Mouse (Mus musculus): ENCODE data around the gene Eif4g2. TPM values are rescaled to one million over a fixed set of nuclear protein-coding genes. Genes with fewer than 3 reads are reported as not detected.
A peak's percentile ranks its signal among the peaks of the same experiment; 100 is the strongest.

Eif4g2 gene
- total and polyA plus RNA-seq, 3 experiments: 332 to 958 (median 935) TPM

DNA sequence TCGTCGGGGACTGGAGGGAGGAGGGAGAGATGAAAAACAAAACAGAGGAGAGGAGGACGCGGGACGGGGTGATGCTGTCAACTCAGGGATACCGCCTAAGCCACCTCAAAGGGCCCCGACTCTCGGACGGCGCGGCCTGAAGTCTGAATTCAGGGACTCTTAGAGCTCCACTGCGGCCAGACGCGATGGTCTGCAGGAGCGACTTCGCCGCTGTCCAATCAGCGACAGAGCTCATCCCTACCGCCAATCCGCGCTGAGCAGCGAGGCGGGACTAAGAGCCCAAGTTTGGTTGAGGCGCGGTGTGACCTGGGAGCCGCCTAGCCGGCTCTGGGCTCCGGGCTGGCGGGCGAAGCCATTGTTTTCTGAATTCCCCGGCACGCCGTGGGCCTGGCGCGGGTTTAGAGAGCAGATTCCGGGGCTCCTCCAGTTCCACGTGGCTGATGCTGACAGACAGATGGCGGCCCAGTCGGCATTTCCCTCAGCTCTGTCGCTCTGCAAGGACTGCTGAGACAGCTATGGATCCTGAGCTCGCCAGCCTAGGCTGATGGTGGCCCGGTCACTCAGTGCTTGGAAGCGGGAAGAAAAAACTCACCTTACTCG, 39.8 kb upstream of the Eif4g2 start (continued):
- TF ChIP-seq USF1 (IDR thresholded peaks at IDR 0.05; ENCODE audit: low read depth, low read length) (no peak), GABPA (IDR thresholded peaks at IDR 0.05; ENCODE audit: low read depth, low read length) (no peak), POLR2A (IDR thresholded peaks at IDR 0.05; ENCODE audit: control insufficient read depth in 1 of 2, insufficient read depth in 1 of 2, low read depth in 1 of 2, low read length in 2 of 2, poor library complexity in 1 of 2) (peak; percentile 77 to 98), POLR2AphosphoS5 (IDR thresholded peaks at IDR 0.05; ENCODE audit: borderline replicate concordance, low read depth, low read length) (peak; percentile 89; the same call in 1 of the 2 replicates), HCFC1 (IDR thresholded peaks at IDR 0.05; ENCODE audit: low read depth, low read length) (peak; percentile 82), RAD21 (IDR thresholded peaks at IDR 0.05; ENCODE audit: low read depth, low read length) (no peak), MEF2A (IDR thresholded peaks at IDR 0.05; ENCODE audit: extremely low read depth, insufficient replicate concordance, low read depth, low read length, poor library complexity, severe bottlenecking) (no peak), MAX (IDR thresholded peaks at IDR 0.05; ENCODE audit: low read length) (peak; percentile 76), MYB (IDR thresholded peaks at IDR 0.05; ENCODE audit: low read depth, low read length) (no peak), TAL1 (IDR thresholded peaks at IDR 0.05; ENCODE audit: low read length) (no peak), NELFE (IDR thresholded peaks at IDR 0.05; ENCODE audit: low read depth, low read length) (peak; percentile 99), POLR2AphosphoS2 (IDR thresholded peaks at IDR 0.05; ENCODE audit: low read length) (peak; percentile 99), JUND (IDR thresholded peaks at IDR 0.05; ENCODE audit: low read depth, low read length) (no peak), MXI1 (IDR thresholded peaks at IDR 0.05; ENCODE audit: low read depth, low read length) (peak; percentile 44; the same call in 1 of the 2 replicates), CHD1 (IDR thresholded peaks at IDR 0.05; ENCODE audit: low read depth, low read length) (no peak), ZMIZ1 (IDR thresholded peaks at IDR 0.05; ENCODE audit: low read depth, low read length) (peak; percentile 96), CTCF (IDR thresholded peaks at IDR 0.05 in 2 of 3, conservative IDR thresholded peaks at IDR 0.05 in 1 of 3; ENCODE audit: control insufficient read depth in 1 of 3, insufficient read depth in 1 of 3, low read depth in 2 of 3, low read length in 3 of 3, poor library complexity in 1 of 3, severe bottlenecking in 1 of 3) (no peak), BHLHE40 (IDR thresholded peaks at IDR 0.05; ENCODE audit: borderline replicate concordance, low read depth, low read length) (no peak), ELF1 (IDR thresholded peaks at IDR 0.05; ENCODE audit: low read depth, low read length) (no peak), CHD2 (IDR thresholded peaks at IDR 0.05; ENCODE audit: low read length) (peak; percentile 59; the same call in 1 of the 2 replicates), TBP (IDR thresholded peaks at IDR 0.05; ENCODE audit: low read depth, low read length) (peak; percentile 91), NRF1 (IDR thresholded peaks at IDR 0.05; ENCODE audit: insufficient read depth, low read depth, low read length, poor library complexity, severe bottlenecking) (peak; percentile 30; the same call in 1 of the 2 replicates)

- peak; percentile 90 for DNase-seq (ENCODE audit: low read depth, low spot score)
- H3K79me2 ChIP-seq (ENCODE audit: control insufficient read depth, insufficient read depth, low read length, poor library complexity): peaks cover 12% of the 10 kb centered on the region
- H3K27ac ChIP-seq (ENCODE audit: control insufficient read depth, low read depth, low read length): peak overlapping the region; percentile 83
- no peak for TF ChIP-seq UBTF (IDR thresholded peaks at IDR 0.05; ENCODE audit: borderline replicate concordance, insufficient read depth, low read depth, low read length)
- TF ChIP-seq ZNF384 (IDR thresholded peaks at IDR 0.05; ENCODE audit: low read depth, low read length): no peak
- peak; percentile 34; the same call in 1 of the 2 replicates for TF ChIP-seq BHLHE40 (IDR thresholded peaks at IDR 0.05; ENCODE audit: borderline replicate concordance, low read depth, low read length)
- TF ChIP-seq MXI1 (IDR thresholded peaks at IDR 0.05; ENCODE audit: low read depth, low read length): peak; percentile 92
- TF ChIP-seq MAFK (IDR thresholded peaks at IDR 0.05; ENCODE audit: borderline replicate concordance, low read depth, low read length): no peak
- no peak for TF ChIP-seq TCF12 (IDR thresholded peaks at IDR 0.05; ENCODE audit: low read depth, low read length)
- TF ChIP-seq ELF1 (IDR thresholded peaks at IDR 0.05; ENCODE audit: low read depth, low read length): 0 out of 2 replicates have a peak, but pooled peaks have one; percentile 25
- no peak for TF ChIP-seq POLR2A (IDR thresholded peaks at IDR 0.05; ENCODE audit: control insufficient read depth in 1 of 2, insufficient read depth in 1 of 2, low read depth in 1 of 2, low read length in 2 of 2, poor library complexity in 1 of 2)
- 0 out of 2 replicates have a peak, but pooled peaks have one; percentile 43 for TF ChIP-seq MYC (IDR thresholded peaks at IDR 0.05; ENCODE audit: low read depth, low read length)
- peak; percentile 65; the same call in 1 of the 2 replicates for TF ChIP-seq MEF2A (IDR thresholded peaks at IDR 0.05; ENCODE audit: extremely low read depth, insufficient replicate concordance, low read depth, low read length, poor library complexity, severe bottlenecking)
- peak; percentile 45 for TF ChIP-seq RCOR1 (IDR thresholded peaks at IDR 0.05; ENCODE audit: low read depth, low read length)
- no peak for TF ChIP-seq USF2 (IDR thresholded peaks at IDR 0.05; ENCODE audit: borderline replicate concordance in 1 of 2, insufficient read depth in 1 of 2, low read depth in 1 of 2, low read length in 2 of 2)
- TF ChIP-seq TAL1 (IDR thresholded peaks at IDR 0.05; ENCODE audit: low read length): no peak
- TF ChIP-seq EP300 (IDR thresholded peaks at IDR 0.05; ENCODE audit: low read depth in 1 of 2, low read length in 2 of 2): peak in 1 of 2 experiments; percentile 26; a peak in 2 of 4 replicates
- no peak for TF ChIP-seq MYB (IDR thresholded peaks at IDR 0.05; ENCODE audit: low read depth, low read length)
- TF ChIP-seq USF1 (IDR thresholded peaks at IDR 0.05; ENCODE audit: low read depth, low read length): 0 out of 2 replicates have a peak, but pooled peaks have one; percentile 14
- peak; percentile 69 for TF ChIP-seq MAX (IDR thresholded peaks at IDR 0.05; ENCODE audit: low read length)
- no peak for TF ChIP-seq GATA1 (IDR thresholded peaks at IDR 0.05; ENCODE audit: low read depth, low read length)
Measured at GRCm38 (mm10) chr7:111122084-111122530, 39.3 kb upstream of the Eif4g2 start.

More at GRCm38 (mm10) chr7:111122084-111122530, 39.3 kb upstream of the Eif4g2 start:
- Histone ChIP-seq H3K36me3 (ENCODE audit: control insufficient read depth in 1 of 2, insufficient read depth in 2 of 2, low read length in 2 of 2) (peaks cover 0 to 16% of the 10 kb centered on the region in 2 experiments; a peak in 3 of 4 replicates), H3K27me3 (ENCODE audit: control insufficient read depth in 1 of 2, insufficient read depth in 2 of 2, low read length in 2 of 2) (no peaks in the 10 kb centered on the region), H3K4me3 (ENCODE audit: control insufficient read depth in 1 of 2, insufficient read depth in 1 of 2, low read depth in 2 of 2, low read length in 2 of 2) (peak overlapping the region; percentile 79 to 82), H3K4me1 (ENCODE audit: control insufficient read depth in 1 of 2, insufficient read depth in 2 of 2, low read length in 2 of 2) (peaks cover 7 to 9% of the 10 kb centered on the region in 2 experiments), H3K9me3 (replicated peaks; ENCODE audit: insufficient read depth, low read length) (no peaks in the 10 kb centered on the region), H3K9ac (ENCODE audit: control insufficient read depth, low read depth, low read length, poor library complexity, severe bottlenecking) (peak overlapping the region; percentile 88)

Data from MEL (cell line).